Comparison of ENCODE assay signal across 24 mouse cellular contexts in genomic region chr1:38367404-38368080, GRCm38 (mm10).
DNase-seq lines count a peak whose midpoint lies in the region; ATAC-seq and TF ChIP-seq lines count a peak whose summit lies in the region.
"Had no signal": no experiment of that assay in that cellular context is flagged by ENCODE, and none has a peak within 500 bp of the region (broad histone marks: within the 10 kb centered on the region; RNA-seq: fewer than 3 reads in every experiment).

No protein-coding gene starts in this region.

- peak; percentile 56 to 59 for DNase-seq in cerebellum, postnatal 14 days
- DNase-seq in cerebellum, adult 8-10 months, result no peak
- DNase-seq in brain, embryonic 14.5 days (ENCODE audit: low read depth), result peak; percentile 68
- DNase-seq in gastrocnemius, postnatal 4 days (ENCODE audit: low spot score in 2 of 2), result no peak
- DNase-seq: gastrocnemius, postnatal 25 days; heart, adult 2 months; kidney, adult 8-10 months; kidney, postnatal 10 days; layer of hippocampus, postnatal 36 days; liver; lung, embryonic 14.5 days; lung, postnatal 14 days; right cerebral cortex, postnatal 25 days had no signal

- H3K4me1 ChIP-seq in hindbrain, embryonic 15.5 days (replicated peaks), result peaks cover 21% of the 10 kb centered on the region
- H3K4me1 ChIP-seq in hindbrain, embryonic 13.5 days (replicated peaks), result peaks cover 21% of the 10 kb centered on the region
- H3K4me1 ChIP-seq in neural tube, embryonic 14.5 days (ENCODE audit: control insufficient read depth, insufficient read depth, low read length), result peaks cover 18% of the 10 kb centered on the region
- H3K4me1 ChIP-seq: liver, embryonic 15.5 days; stomach, embryonic 15.5 days had no signal

- H3K27ac ChIP-seq in hindbrain, embryonic 15.5 days (replicated peaks), result no peak overlapping the region
- H3K27ac ChIP-seq in hindbrain, embryonic 13.5 days, result no peak overlapping the region
- peak overlapping the region; percentile 35; the same call in 1 of the 2 replicates for H3K27ac ChIP-seq in neural tube, embryonic 14.5 days (ENCODE audit: low read depth, low read length)
- H3K27ac ChIP-seq: embryonic facial prominence, embryonic 10.5 days; embryonic facial prominence, embryonic 15.5 days; heart, adult 2 months; heart, embryonic 13.5 days; liver, embryonic 15.5 days; stomach, embryonic 15.5 days had no signal

- ATAC-seq in hindbrain, embryonic 15.5 days (ENCODE audit: low FRiP score, low read depth), result peak; percentile 61; the same call in 1 of the 2 replicates
- no peak for ATAC-seq in hindbrain, embryonic 13.5 days (ENCODE audit: low FRiP score)
- ATAC-seq in neural tube, embryonic 14.5 days (ENCODE audit: low read depth), result peak; percentile 77
- ATAC-seq: intestine, embryonic 16.5 days; midbrain, embryonic 16.5 days; Patski had no signal

- H3K9ac ChIP-seq in hindbrain, embryonic 15.5 days, result no peak overlapping the region
- H3K9ac ChIP-seq in hindbrain, embryonic 13.5 days, result no peak overlapping the region
- no peak overlapping the region for H3K9ac ChIP-seq in neural tube, embryonic 14.5 days (replicated peaks; ENCODE audit: low read depth, low read length)
- H3K9ac ChIP-seq: embryonic facial prominence, embryonic 15.5 days; heart, embryonic 13.5 days; liver, embryonic 15.5 days; lung, embryonic 14.5 days; stomach, embryonic 15.5 days had no signal

- H3K27me3 ChIP-seq in hindbrain, embryonic 15.5 days, result no peaks in the 10 kb centered on the region
- H3K27me3 ChIP-seq in hindbrain, embryonic 13.5 days, result no peaks in the 10 kb centered on the region
- H3K27me3 ChIP-seq in neural tube, embryonic 14.5 days (ENCODE audit: control insufficient read depth, insufficient read depth, low read length), result no peaks in the 10 kb centered on the region
- H3K27me3 ChIP-seq: embryonic facial prominence, embryonic 15.5 days; heart, embryonic 13.5 days; liver, embryonic 15.5 days; Patski; stomach, embryonic 15.5 days had no signal

- H3K9me3 ChIP-seq in hindbrain, embryonic 15.5 days, result no peaks in the 10 kb centered on the region
- H3K9me3 ChIP-seq in hindbrain, embryonic 13.5 days, result no peaks in the 10 kb centered on the region
- no peaks in the 10 kb centered on the region for H3K9me3 ChIP-seq in neural tube, embryonic 14.5 days (ENCODE audit: control insufficient read depth, low read length)
- H3K9me3 ChIP-seq: embryonic facial prominence, embryonic 10.5 days; embryonic facial prominence, embryonic 15.5 days; heart, embryonic 13.5 days; liver, embryonic 15.5 days; stomach, embryonic 15.5 days had no signal

- no peaks in the 10 kb centered on the region for H3K36me3 ChIP-seq in hindbrain, embryonic 15.5 days
- H3K36me3 ChIP-seq in hindbrain, embryonic 13.5 days, result no peaks in the 10 kb centered on the region
- H3K36me3 ChIP-seq in neural tube, embryonic 14.5 days (ENCODE audit: control insufficient read depth, insufficient read depth, low read length), result no peaks in the 10 kb centered on the region
- H3K36me3 ChIP-seq: embryonic facial prominence, embryonic 10.5 days; embryonic facial prominence, embryonic 15.5 days; heart, embryonic 13.5 days; liver, embryonic 15.5 days; stomach, embryonic 15.5 days had no signal

- H3K4me3 ChIP-seq in hindbrain, embryonic 15.5 days, result no peak overlapping the region
- no peak overlapping the region for H3K4me3 ChIP-seq in hindbrain, embryonic 13.5 days
- H3K4me3 ChIP-seq in neural tube, embryonic 14.5 days (ENCODE audit: low read depth, low read length), result no peak overlapping the region
- H3K4me3 ChIP-seq: embryonic facial prominence, embryonic 10.5 days; embryonic facial prominence, embryonic 15.5 days; heart, adult 2 months; heart, embryonic 13.5 days; liver, embryonic 15.5 days; stomach, embryonic 15.5 days had no signal

- no peak for TF ChIP-seq CTCF in brain, embryonic 14.5 days (IDR thresholded peaks at IDR 0.05; ENCODE audit: borderline replicate concordance, extremely low read depth, insufficient read depth, insufficient read length)

- no peak overlapping the region for H3K4me2 ChIP-seq in hindbrain, embryonic 15.5 days
- no peak overlapping the region for H3K4me2 ChIP-seq in hindbrain, embryonic 13.5 days
- no peak overlapping the region for H3K4me2 ChIP-seq in neural tube, embryonic 14.5 days (ENCODE audit: low read depth, low read length)
- H3K4me2 ChIP-seq: embryonic facial prominence, embryonic 15.5 days; heart, embryonic 13.5 days; liver, embryonic 15.5 days; lung, embryonic 14.5 days; stomach, embryonic 15.5 days had no signal

- TF ChIP-seq POLR2A in brain, embryonic 14.5 days (IDR thresholded peaks at IDR 0.05; ENCODE audit: borderline replicate concordance, extremely low read depth, insufficient read depth, insufficient read length, poor library complexity, severe bottlenecking), result no peak

- WGBS in hindbrain, embryonic 15.5 days, result 81% methylated on average over 14 of the region's 14 CpGs
- 85% methylated on average over 14 of the region's 14 CpGs for WGBS in hindbrain, embryonic 13.5 days
- 49% methylated on average over 14 of the region's 14 CpGs for WGBS in neural tube, embryonic 14.5 days

Comparison
In these comparisons a context has a peak if more than half of its experiments do, and no peak if none do; other contexts are left out.
1. DNase-seq: peak in cerebellum, postnatal 14 days (2 of 2) and brain, embryonic 14.5 days (single experiment); none in cerebellum, adult 8-10 months (single experiment) and gastrocnemius, postnatal 4 days (0 of 2).